Mouse (Mus musculus): ENCODE data around the gene Slc24a4.
A peak's percentile ranks its signal among the peaks of the same experiment; 100 is the strongest.

Gene Slc24a4

DNA sequence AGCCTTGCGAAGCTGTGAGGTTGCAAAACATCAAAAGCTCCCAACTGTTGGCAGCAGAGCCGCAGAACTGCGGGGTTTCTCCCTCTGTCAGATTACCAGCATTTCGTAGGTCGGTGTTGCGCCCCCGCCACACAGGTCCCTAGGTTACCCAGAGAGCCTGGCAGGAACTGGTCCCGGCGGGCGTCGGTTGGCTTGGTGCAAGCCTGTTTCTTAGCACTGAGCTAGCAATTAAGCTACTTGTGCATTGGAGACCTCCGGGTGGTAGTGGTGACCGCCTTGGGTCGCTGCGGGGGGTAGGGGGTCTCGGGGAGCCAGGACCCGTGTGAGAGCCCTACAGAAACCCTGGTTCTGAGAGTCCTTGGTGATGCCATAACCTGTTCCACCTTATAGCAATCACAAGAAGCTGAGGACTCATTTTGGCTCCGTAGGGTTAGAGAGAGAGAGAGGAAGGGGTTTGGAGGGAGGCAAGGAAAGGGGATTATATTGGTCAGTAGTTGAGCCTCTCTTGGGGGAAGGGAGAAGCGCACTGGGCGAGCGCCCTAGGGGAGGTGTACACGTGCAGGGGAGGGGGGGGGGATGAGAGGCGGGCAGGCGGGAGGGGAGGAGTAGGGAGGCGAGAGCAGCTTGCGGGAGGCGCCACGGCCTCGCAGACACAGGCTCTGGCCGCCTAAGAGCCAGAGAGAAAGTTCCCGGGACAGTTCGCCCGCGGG lies at the start of gene Slc24a4:
TSS of gene Slc24a4 (plus strand) at position 653 of the 710 bp plus-strand sequence.
- peak; percentile 64 for DNase-seq

DNA sequence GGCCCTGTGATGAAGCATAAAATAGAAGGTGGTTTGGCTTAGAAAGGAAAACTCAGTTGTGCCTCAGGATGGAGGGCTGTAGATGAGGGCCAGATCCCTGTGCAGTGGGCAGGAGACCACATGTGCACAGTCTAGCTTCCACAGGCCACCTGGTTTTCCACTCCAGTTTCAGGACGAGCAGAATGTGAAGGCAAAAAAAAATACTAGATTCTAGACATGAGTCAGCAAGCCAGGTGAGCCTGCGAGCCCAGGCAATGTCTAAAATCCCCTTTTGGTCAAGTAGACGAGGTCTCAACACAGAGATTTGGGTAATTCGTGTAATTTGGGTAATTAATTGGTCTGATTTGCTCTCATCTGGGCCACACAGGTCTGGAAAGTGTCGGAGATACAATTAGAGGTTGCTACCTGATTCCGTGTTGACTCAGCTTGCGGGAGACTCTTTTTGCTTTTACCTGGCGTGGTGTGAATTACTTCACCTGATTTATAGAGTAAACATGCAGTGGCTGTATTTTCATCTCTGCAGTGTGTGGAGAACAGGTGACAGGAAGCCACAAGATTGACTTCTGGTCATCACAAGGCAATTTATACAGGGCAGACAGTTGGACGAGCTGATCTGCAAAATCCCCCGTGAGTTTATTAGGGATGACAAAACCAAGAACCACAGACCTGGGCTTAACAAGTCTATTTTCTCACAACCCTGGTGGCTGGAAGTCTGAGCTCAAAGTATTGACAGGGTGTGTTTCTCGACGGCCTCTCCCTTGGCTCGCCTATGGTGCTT lies 45.7 kb upstream of the Slc24a4 start:
- peak; percentile 30 for DNase-seq

DNA sequence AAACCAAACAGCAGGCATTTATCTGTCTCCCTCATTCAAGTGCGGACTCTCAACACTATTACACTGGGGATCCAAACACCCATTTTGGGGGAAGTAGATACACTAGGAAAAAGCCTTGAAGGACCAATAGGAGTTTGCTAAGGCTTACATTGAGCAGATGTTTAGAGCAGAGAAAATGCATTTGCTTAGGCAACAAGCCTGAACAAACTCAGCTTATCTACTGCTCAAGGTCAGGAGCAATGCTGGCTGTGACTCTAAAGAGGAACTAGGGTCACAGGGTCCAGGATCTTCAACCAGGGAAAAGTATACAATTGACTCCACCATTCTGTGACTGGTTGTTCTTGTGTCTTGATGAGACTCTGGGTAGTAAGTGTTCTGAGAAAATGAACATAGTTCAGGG lies 38.0 kb upstream of the Slc24a4 start:
- DNase-seq, result no peak

DNA sequence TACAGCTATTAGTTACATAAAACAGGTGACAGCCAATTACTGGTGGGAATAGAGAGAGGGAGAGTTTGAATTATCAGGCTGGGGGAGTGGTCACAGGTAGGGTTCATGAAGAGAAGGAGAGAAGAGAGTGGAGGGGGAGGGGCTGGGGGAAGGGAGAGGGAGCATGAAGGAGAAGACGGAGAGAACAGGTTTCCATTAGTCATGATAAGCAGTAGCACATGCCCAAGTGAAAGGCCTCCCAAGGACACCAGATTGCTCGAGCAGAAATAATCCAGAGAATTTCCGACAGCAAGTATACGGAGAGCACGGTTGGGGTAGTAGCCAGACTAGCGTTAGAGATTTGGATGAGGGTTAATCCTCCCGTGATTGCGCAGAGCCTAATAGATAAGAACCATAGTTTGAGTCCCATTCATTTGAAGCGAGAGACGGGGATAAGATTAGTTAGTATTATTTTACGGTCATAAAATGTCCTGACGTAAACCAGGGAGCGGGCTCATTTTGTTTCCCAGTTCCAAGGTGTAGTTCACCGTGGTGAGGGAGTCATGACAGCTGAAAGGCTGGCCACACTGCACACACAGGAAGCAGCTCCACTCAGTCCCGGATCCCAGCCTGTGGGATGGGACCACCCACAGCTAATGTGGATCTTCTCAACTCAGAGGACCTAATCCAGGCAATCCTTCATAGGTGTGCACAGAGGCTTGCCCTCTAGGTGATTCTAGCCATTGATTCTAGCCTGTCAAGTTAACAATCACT lies 36.0 kb upstream of the Slc24a4 start:
- DNase-seq, result no peak

DNA sequence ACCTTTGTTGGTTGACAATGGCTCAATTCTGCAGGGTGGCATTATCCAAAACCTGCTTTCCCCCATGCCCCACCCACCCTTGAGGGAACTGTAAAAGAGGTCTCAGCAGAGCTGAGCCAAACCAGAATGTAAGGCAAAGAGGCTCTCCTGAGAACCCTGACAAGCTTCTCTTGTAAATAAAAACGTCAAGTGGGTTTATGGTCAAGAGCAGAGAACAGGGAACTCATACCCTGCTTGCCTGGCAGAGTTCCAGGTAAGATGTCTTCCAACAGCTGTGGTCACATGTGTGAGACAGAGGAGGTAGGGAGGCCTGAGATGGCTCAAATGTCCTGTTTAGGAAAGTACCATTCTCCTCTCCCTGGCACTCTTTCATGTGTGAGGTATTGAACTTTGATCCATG lies 22.5 kb upstream of the Slc24a4 start:
- no peak for DNase-seq

DNA sequence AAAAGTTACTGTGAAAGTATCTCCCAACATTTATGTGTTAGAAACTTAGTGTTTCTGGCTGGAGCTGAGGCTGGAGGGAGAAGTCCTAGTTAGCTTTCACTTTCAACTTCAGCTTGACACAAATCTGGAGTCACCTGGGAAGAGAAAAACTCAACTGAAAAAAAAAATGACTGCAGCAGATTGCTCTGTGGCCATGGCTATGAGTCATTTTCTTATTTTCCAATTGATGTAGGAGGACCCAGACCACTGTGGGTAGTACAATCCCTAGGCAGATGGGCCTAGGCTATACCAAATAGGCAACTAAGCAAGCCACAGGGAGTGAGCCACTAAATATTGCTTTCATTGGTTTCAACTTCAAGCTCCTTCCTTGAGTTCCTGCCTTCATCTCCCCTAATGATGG lies 19.7 kb upstream of the Slc24a4 start:
- no peak for DNase-seq

DNA sequence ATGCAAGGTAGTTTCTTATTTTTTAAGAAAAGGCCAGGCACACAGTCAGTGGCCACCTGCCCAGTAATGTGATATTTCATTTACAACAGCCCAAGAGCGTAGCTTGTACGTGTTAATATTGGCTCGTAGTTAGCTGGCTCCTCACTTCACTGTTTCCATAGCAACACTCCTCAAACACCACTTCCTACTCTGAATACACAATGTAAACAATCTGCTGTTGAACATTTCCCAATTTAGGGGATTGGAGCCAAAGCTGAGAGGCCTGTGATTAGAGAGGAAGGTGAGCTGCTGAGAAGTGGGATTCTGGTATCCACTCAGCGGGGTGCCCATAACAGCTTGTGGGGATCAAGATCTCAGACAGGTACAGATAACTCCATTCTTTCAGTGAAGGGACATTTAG lies 16.0 kb upstream of the Slc24a4 start:
- peak; percentile 80 for DNase-seq

DNA sequence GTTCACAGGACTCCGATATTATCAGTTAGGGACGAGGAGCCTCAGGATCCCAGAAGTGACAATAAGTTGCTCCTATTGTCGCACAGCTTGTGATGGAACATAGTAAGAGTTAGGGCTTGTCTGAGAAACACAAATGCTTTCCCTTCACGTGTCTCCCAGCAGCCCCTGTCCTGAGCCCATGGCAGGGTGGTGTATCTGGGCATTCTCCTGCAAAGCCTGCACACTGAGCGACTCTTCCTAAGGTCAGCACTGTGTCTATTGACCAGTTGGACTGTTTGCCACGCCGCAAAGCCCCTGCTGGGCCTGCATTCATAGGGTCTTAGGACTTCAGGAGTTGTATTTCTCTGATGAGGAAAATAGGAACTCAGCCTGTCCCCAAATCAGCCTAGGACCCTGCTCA lies 15.6 kb upstream of the Slc24a4 start:
- DNase-seq, result no peak

DNA sequence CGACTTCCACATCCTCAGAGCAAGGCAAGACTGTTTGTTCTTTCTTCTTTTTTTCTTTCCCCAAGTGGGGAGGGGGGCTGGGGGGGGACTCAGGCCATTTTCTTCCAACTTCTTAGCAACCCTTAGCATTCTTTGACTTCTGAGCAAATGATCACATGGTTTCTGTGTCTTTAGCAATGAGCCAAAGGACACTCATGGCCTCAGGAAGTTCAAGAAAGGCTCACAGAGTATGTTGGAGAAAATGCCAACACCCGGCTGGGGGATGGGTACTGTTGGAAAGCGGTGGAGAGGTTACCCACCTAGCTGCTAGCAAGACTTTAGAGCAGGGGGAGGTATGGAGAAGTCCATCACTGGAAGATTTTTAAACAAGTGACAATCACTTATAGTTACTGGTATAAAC lies 15.1 kb upstream of the Slc24a4 start:
- DNase-seq, result no peak

DNA sequence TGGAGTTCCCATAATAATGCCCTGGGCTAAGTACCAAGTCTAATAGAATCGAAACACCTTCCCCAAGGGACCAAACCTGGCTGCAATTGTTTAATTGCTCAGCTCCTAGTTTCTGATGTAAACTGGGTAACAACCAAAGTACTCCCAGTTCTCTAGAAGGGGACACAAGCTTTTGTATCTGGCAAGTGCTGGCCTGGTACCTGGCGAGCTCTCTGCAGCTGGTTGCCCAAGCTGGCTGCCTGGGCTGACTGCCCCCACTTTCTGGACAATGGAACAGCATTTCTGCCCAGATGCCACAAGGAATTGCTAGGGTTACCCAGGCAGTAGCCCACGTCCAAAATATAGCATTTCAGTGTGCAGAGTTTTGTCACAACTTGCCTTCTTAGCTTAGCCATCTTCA lies 12.0 kb upstream of the Slc24a4 start:
- no peak for DNase-seq

DNA sequence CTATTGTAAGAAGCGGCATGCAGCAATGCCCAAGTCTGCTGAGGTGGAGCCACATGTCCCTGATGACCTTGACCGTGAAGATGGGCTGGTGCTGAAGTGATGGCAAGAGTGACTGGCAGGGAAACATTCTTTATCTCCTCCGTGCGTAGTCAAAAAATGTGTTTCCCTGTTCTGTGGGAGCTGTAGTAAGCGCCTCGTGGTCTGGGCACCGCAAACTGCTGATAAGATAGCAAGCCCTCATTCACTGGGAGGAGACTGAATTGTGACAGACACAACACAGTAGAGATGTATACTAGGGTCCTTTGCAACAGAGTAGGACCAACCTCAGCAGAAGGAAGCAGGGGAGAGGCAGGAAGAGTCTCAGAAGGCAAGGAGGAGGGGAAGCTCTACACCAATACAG lies 10.5 kb upstream of the Slc24a4 start:
- no peak for DNase-seq

DNA sequence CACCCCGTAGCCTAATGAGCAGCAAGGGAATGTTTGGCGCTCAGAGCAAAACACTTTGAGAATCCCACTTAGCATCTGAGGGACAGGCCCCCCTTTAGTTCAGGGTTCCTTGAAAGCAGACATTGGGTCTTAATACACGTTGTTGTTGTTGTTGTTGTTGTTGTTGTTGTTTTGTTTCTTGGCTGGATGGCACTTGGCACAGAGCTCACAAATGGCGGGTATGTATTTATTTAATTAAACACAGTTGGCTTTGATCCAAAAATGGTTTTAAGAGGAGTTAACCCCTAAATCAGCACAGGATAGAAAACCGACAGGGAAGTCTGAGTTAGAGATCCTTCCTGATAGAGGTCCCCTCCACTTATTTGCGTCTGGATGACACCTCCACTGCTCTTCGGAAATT lies 932 bp upstream of the Slc24a4 start:
- no peak for DNase-seq

DNA sequence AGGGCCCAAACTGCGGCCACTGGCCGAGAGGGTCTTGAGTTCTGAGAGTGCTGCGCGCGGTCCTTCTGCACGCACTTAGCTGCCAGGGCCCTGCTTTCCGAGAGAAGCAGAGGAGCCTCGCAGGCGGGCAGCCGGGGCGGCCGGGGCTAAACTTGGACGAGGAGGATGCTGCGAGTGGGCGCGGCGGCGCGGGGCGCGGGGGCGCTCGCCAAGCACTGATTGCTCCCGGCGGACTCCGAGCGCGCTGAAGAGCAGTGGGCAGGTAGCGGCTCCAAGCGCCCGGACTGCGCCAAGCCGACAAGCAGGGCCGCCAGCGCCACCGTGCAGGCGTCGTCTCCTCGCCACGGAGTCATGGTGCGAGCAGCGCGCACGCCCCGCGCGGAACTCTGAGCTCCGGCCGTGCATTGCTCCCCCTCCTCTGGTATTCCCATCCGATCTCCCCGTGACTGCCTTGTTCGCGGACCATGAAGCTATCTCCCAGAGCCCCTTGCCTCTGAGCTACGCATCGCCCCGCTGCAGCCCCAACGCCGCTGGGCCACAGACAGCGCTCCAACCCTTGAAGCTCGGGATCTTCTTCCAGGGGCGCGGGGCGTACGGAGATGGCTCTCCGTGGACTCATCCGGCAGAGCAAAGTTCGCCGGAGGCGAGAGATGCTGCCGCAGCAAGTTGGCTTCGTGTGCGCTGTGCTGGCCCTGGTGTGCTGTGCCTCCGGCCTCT lies 416 bp downstream of the Slc24a4 start:
- DNase-seq, result peak; percentile 70

DNA sequence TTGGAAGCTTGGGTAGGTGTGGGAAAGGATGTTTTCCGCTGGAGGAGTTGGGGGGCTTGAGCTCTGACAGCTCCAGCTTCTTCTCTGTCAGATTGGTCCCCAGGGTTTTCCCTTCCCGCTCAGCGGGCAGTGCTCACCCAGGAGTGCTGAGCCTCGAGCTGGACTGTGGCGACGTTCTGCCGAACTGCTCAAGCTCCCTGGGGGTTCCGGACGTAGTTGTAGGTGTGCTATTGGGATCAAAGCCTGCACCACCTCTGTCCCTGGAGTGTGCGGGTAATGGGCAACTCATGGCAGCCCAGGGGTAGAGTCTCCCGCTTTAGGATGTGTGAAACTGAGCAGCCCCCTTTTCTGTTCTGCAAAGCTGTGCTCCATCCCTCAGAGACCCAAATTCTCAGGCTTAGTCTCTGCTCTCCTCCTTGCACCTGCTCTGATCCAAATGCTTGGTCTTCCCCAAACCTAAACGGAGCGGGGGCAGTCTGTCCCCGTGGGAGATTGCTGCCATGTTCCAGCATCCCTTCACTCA lies 1.0 kb downstream of the Slc24a4 start:
- no peak for DNase-seq

DNA sequence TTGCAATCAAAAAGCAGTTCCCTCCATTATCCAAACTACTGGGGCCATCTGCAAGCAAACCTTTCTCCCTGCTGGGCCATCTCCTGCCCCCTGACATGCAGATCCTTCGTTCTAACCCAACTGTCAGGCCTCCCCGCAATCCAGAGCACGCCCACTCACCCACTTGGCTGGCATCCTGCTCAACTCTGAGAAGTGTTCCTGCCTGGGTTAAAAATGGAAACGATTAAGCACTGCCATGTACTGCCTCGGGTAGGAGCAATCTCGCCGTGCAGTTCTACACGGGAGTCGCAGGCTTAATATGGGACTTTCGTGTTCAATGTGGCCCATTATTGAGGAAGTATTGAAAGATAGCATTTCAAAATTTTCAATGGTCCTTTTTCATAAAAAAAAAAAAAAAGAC lies 11.2 kb downstream of the Slc24a4 start:
- DNase-seq, result peak; percentile 85

DNA sequence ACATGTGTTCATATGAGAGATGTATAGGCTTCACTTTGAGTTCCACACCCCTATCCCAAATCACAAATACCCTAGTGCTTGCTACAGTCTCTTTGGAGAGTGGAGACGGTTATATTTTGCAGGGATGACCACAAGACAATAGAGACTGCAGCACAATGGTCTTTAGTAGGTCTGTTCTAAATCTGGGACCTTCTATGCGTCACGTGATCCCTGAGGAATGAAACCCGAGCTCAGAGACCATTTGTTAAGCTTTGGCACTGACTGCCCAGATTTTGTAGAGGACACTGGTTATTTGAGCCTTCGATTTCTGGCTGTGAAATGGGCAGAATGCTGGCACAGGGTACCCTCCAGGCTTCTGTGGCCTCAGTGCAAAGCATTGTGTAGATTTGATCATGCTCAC lies 12.8 kb downstream of the Slc24a4 start:
- DNase-seq, result peak; percentile 35

DNA sequence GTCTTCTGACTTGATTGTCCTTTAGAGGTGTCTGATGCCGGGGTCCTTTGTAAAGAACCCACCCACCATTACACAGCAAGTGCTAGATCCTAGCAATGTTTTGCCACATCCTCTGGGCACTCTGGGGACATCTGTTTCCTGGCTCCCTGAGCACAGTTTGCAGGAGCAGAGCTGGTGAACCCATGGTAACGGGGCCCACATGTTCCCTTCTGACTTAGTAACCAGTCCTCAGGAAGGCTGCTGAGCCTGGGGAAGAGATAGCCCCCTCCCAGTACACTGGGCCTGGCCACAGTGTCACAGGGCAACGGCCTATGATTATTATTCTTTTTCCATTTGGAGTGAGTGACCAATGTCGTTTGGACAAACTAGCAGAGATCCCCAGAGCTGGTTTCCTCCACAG lies 19.1 kb downstream of the Slc24a4 start:
- peak; percentile 52 for DNase-seq

DNA sequence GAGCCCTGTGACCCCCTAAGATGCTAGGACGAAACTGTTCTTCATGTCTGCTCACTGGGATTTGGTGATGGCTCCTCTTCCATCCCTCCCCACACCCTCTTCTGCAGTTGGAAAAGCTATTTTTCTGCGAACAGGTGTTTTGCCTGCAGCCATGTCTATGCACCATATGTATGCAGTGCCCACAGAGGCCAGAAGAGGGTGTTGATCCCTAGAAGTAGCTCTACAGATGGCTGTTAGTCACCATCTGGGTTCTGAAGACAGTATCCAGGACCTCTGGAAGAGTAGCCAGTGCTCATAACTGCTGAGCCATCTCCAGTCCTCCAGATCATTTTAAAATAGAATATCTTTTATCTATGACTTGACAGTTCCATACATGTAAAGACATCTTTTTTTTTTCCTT lies 20.2 kb downstream of the Slc24a4 start:
- no peak for DNase-seq

DNA sequence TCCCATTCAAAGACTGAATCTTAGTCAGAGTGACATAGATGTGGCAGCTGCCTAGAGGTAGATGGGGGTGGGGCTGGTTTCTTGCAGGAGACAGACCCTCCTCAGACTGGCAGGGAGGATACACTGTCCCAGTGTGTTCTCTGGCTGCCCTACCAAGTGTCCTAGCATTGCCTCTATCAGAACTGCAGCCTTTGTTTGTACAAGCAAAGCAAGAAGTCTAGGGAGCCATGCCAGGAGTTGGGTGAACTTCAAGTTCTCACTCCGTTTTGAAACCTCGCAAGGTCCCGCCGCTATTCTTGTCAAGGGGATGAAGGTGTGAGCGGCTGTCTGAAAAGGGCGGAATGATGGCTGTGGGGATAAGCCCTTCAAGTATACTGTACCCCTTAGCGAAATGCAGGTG lies 22.7 kb downstream of the Slc24a4 start:
- no peak for DNase-seq

DNA sequence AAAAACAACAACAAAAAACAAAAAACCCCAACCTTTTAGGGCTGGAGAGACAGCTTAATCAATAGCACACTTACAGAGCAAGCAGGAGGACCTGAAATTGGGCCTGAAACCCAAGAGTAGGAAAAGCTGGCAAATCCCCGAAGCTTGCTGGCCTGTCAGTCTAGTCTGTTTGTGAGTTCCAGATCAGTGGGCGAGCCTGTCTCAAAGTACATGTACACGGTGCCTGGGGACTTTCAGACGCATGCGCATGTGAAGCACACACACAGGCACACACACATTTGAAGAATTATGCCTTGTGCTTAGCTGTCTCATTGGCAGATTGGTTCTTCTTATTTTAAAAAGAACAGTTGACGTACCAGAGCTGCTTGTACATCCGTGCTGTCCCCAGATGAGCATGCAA lies 25.3 kb downstream of the Slc24a4 start:
- peak; percentile 86 for DNase-seq

DNA sequence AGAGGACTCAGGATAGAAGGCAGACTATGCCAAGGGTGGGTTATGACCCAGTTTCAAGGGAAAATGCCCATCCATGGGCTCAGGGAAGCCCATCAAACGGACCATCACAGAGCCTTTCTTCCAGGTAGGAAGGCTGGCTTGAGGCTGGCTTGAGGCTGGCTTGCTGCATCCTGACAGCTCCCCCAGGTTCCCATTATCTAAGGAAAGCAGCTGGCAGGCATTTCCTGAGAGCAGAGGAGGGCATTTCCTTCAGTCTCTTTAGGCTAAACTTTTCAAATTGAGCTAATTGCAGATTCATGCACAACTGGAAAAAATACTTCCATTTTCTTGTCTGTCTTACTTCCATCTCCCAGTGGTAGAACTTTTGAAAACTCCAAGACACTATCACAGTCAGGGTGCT lies 26.3 kb downstream of the Slc24a4 start:
- DNase-seq, result no peak

DNA sequence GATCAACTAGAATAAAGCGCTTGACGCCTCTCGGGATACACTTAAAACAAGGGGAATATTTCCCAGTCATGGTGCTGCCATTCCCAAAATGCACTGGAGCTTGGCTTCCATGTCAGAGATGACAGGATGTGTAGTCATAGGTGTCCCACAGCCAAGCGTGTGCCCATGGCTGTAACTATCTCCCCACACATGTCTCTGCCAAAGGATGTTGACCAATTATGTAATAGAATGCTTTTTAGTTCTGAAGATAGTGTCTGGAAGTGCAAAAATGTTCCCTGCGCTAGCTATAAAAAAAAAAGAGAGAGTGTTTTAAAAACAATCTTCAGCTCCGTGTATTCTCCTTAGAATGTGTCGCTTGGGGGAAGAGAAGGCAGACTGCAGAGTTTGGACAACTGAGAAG lies 36.1 kb downstream of the Slc24a4 start:
- DNase-seq, result peak; percentile 18

DNA sequence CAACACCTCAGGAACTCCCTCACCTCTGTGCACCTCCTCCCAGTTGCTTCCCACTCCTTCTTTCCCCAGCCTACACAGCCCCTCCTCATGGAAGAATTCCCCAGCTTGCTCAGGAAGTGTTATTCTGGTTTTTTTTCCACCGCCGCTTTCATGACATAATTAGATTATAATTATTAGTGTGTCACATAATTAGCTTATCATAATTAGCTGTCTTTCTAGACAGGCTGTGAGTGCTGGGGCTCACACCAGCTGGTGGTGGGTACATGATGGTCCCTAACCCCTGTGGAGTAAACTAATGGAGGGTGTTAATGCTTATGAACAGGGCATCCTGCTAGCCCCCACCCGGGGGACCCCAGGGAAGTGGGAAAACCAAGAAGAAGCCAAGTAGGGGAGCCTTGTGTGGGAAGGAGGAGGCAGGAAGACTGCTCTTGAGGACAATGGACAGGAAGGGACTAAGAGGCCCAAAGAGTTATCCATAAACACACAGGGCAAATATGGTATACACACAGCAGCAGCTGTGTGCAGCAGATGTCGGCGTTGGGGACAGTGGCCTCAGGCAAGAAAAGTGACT lies 38.2 kb downstream of the Slc24a4 start:
- DNase-seq, result no peak
